Mouse (Mus musculus): ENCODE measurements at regions not wholly inside any gene's neighbourhood (a gene's known extent, or its start where the extent isn't known, plus 50 kb on each side); places are given as distances from the start of the nearest gene placed in this dataset.

DNA sequence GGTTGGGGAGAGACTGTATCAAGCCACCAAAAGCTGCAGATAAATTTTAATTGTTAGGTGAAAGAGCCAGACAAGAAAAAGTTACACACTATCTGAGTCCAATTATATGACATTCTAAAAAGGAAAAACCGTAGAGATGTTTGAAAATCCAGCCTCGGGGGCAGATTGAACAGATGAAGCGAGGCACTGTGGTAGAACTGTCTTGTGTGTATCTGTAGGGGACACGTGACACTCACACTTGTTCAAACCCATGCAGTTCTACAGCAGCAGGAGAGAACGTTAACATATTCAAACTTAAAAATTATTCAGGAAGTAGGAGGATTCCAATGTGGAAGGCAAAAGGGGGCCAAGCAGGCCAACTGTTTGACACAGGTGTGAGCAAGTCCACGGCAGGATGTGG is 183.1 kb downstream of the Tpra1 start:
- TF ChIP-seq POLR2A (IDR thresholded peaks at IDR 0.05; ENCODE audit: control insufficient read depth, low read depth, low read length) (no peak), CTCF (IDR thresholded peaks at IDR 0.05; ENCODE audit: control insufficient read depth, insufficient read depth, insufficient replicate concordance, low read depth, low read length) (no peak)

All from testis, adult 2 months (tissue).